Mouse (Mus musculus) intestine, postnatal 0 days (tissue): ENCODE data around the gene Fbxl21. TPM values are rescaled to one million over a fixed set of nuclear protein-coding genes. Genes with fewer than 3 reads are reported as not detected.

ENCODE experiments used
- ATAC-seq: fragments of 200-750 bp; cut with Nextera tagmentation; 2 replicates; pipeline ENCODE4 v1.8.0; 2017; ENCODE audit warnings: mild to moderate bottlenecking, moderate TSS enrichment, moderate library complexity
- H3K27ac ChIP-seq: fragments of 300-500 bp; sonication (generic); 2 replicates; pipeline ENCODE4 v1.5.1; 2014; ENCODE audit warnings: mild to moderate bottlenecking, low read depth, low read length, moderate library complexity
- H3K27me3 ChIP-seq: fragments of 300-500 bp; sonication (generic); replicated peaks from 2 replicates; pipeline ENCODE4 v1.6.1; 2014; ENCODE audit warnings: low read length, mixed read lengths; ENCODE audit not compliant: control insufficient read depth, insufficient read depth
- H3K36me3 ChIP-seq: fragments of 300-500 bp; sonication (generic); 2 replicates; pipeline ENCODE4 v1.6.1; 2014; ENCODE audit warnings: mild to moderate bottlenecking, moderate library complexity; ENCODE audit not compliant: control insufficient read depth, insufficient read depth
- H3K4me1 ChIP-seq: fragments of 300-500 bp; sonication (generic); replicated peaks from 2 replicates; pipeline ENCODE4 v1.6.1; 2014; ENCODE audit warnings: antibody characterized with exemption, low read length, mixed read lengths; ENCODE audit not compliant: control insufficient read depth, insufficient read depth
- H3K4me2 ChIP-seq: fragments of 300-500 bp; sonication (generic); replicated peaks from 2 replicates; pipeline ENCODE4 v1.6.1; 2014; ENCODE audit warnings: low read depth, mild to moderate bottlenecking, moderate library complexity
- H3K4me3 ChIP-seq: fragments of 300-500 bp; sonication (generic); 2 replicates; pipeline ENCODE4 v1.5.1; 2014; ENCODE audit warnings: low read depth, low read length
- H3K9ac ChIP-seq: fragments of 300-500 bp; sonication (generic); 2 replicates; pipeline ENCODE4 v1.6.1; 2014; ENCODE audit warnings: mild to moderate bottlenecking, low read depth, low read length
- H3K9me3 ChIP-seq: fragments of 300-500 bp; sonication (generic); 2 replicates; pipeline ENCODE4 v1.6.1; 2016; ENCODE audit warnings: mixed run types; ENCODE audit not compliant: control insufficient read depth
- CTCF ChIP-seq: sonication (generic); IDR thresholded peaks from 2 replicates; pipeline ENCODE4 v1.5.1; 2016; ENCODE audit warnings: low read depth, mild to moderate bottlenecking, control low read depth, antibody characterized with exemption, moderate library complexity
- WGBS: fragments of 180-500 bp; shearing (Covaris S2); extraction: QIAGEN DNeasy Blood & Tissue Kit; methylation state at CpG from one replicate; pipeline ENCODE4 v1.1.7; 2014; 5-methylcytosine and 5-hydroxymethylcytosine counted together
- polyA plus RNA-seq: library from polyadenylated mRNA; unstranded; fragments of >200 nt; fragmentation: Nextera tagmentation; extraction: Ambion mirVana; gene quantifications from 2 replicates; pipeline ENCODE4 v1.2.1, GENCODE M21; 2015

Gene Fbxl21
- polyA plus RNA-seq, 1 experiment from 2014 or later = 3.7 TPM

DNA sequence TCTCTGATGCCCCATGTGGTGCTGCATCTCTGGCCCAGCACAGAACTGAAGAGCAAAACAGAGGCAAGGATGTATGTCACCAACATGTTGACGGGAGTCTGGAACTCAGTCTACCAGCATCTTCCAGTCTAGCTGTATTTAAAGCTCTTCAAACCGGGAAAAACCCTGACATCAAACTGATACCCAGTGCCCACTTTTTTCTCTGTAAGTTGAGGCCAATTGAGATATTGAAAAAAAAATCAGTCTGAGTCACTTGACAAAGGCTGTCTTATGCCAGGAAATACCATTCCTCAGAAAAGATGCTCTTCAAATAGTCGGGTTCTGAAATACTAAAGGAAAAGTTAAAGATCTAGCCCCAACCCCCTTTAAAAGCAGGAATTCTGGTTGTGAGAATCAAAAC lies 40.1 kb upstream of the Fbxl21 start, which contains the start of gene Il9:
Il9 (minus strand) TSS at position 101 of the 400 bp plus-strand sequence.
- 78% methylated on average over 3 of the region's 3 CpGs for WGBS
- Histone ChIP-seq H3K4me3 (no peak within 1 kb of the TSS), H3K9ac (no peak within 1 kb of the TSS), H3K36me3 (no peaks in the 10 kb centered on the region), H3K27ac (no peak within 1 kb of the TSS), H3K9me3 (no peaks in the 10 kb centered on the region), H3K4me1 (no peaks in the 10 kb centered on the region), H3K27me3 (no peaks in the 10 kb centered on the region), H3K4me2 (no peak within 1 kb of the TSS)
- no peak for ATAC-seq
- no peak for TF ChIP-seq CTCF

DNA sequence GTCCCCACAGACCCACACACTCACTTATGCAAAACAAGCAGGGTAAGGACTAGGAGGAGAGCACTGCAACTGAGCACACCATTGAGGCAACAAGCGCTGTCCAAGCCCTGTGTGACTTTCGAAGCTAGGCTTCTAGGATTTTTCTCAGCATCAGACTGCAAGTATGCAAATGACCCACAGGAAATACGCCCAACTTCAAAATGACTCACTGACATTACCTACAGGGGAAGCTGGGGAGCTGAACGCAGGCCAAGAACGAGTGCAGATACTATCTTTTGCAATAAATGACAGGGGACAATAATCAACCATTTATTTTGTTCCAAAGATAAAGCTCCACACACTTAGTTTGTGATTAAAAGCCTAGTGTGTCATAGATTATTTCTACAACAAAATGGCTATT lies 34.3 kb upstream of the Fbxl21 start:
- H3K4me3 ChIP-seq = no peak overlapping the region
- TF ChIP-seq CTCF = no peak
- ATAC-seq = no peak
- H3K4me2 ChIP-seq = no peak overlapping the region
- H3K36me3 ChIP-seq = no peaks in the 10 kb centered on the region
- WGBS = 40% methylated on average over 5 of the region's 5 CpGs
- H3K4me1 ChIP-seq = no peaks in the 10 kb centered on the region
- H3K9me3 ChIP-seq = no peaks in the 10 kb centered on the region
- no peaks in the 10 kb centered on the region for H3K27me3 ChIP-seq
- H3K27ac ChIP-seq = no peak overlapping the region
- no peak overlapping the region for H3K9ac ChIP-seq

DNA sequence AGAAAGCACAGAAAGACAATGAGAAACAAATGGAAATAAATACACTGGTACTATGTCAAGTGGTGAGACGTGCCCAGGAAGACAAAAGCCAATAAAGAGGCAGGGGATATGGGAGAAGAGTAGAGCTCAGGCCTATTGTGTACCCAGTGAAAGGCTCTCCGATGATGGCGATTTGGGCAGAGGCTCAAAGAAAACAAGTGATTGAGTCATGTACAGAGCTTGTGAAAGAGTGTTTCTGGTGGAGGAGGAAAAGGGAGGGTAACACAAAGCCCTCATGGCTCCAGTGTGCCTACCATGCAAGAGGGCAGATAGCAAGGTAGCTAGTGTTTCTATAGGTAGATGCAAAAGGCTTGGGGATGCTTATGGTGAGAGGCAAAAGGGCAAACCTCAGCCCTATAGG lies 27.8 kb upstream of the Fbxl21 start:
- ATAC-seq = no peak
- Histone ChIP-seq H3K9ac (no peak overlapping the region), H3K4me1 (no peaks in the 10 kb centered on the region), H3K36me3 (no peaks in the 10 kb centered on the region), H3K27ac (no peak overlapping the region), H3K9me3 (no peaks in the 10 kb centered on the region), H3K4me3 (no peak overlapping the region), H3K27me3 (no peaks in the 10 kb centered on the region), H3K4me2 (no peak overlapping the region)
- TF ChIP-seq CTCF = no peak
- 75% methylated on average over 3 of the region's 3 CpGs for WGBS

DNA sequence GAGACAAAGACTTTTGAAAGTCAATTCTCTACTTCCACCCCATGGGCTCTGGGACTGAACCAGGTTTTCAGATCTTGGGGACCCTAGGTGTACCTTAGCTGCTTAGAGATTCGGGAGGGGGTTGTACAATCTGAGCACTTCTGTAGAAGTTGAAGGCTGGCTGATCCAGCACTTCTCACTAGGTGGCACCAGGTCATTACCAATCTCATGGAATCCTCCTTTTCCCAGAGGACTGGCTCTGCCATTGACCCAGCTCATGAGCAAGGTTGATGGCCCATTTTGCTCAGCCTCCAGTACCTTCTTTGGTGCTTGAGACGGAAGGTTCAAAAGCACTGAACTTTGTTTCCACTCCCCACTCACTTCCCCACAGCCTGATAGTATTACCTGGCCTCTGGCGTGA lies 22.1 kb upstream of the Fbxl21 start:
- no peak overlapping the region for H3K27ac ChIP-seq
- no peak overlapping the region for H3K4me2 ChIP-seq
- peak; percentile 70 for TF ChIP-seq CTCF
- H3K4me1 ChIP-seq = no peaks in the 10 kb centered on the region
- H3K9me3 ChIP-seq = no peaks in the 10 kb centered on the region
- no peak overlapping the region for H3K4me3 ChIP-seq
- no peaks in the 10 kb centered on the region for H3K36me3 ChIP-seq
- no peak for ATAC-seq
- no peaks in the 10 kb centered on the region for H3K27me3 ChIP-seq
- H3K9ac ChIP-seq = no peak overlapping the region
- 62% methylated on average over 3 of the region's 3 CpGs for WGBS

DNA sequence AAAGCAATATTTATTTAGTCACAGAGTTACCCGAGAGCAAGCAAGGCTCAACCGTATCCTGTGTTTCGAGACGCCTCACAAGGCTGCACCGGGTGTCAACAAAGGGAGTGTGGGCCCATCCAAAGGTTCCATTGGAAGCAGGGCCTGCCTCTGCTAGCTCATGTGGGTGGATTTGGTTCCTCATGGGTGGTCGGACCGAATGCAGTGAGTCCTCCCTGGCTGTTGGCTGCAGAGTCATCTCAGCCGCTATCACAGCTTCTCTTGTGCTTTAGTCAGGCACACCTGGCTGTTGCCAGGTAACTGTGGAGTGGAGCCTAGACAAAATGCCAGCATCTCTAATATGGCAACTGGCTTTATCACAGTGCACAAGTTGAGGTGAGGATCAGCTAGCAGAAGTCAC lies 21.6 kb upstream of the Fbxl21 start:
- Histone ChIP-seq H3K27me3 (no peaks in the 10 kb centered on the region), H3K4me3 (no peak overlapping the region), H3K9ac (no peak overlapping the region), H3K4me2 (no peak overlapping the region), H3K9me3 (no peaks in the 10 kb centered on the region), H3K36me3 (no peaks in the 10 kb centered on the region), H3K4me1 (no peaks in the 10 kb centered on the region), H3K27ac (no peak overlapping the region)
- no peak for ATAC-seq
- no peak for TF ChIP-seq CTCF
- WGBS = 79% methylated on average over 8 of the region's 8 CpGs

DNA sequence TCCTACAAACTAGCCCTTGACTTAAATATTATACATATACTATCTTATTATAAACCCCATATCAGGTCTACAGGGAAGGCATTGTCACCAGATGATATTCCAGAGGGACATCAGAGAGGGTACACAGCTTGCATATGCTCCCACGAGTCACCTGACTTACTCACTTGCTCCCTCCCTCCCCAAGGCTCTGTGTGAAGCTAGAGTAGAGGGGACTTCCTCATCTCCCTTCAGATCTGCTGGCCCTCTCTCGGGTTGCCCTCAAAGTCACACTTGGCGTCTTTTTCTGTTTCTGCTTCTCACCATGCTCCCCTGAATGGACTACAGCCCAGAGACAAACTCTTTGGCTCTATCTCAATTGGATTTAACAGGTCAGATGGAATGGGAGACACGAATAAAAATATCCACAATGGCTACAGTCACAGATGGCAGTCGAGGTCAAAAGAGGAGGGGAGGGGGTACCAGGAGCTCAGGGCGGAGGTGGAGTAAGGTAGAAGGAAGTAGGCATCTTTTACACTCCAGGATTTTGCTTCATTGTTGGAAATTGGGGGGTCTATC lies 20.3 kb upstream of the Fbxl21 start:
- Histone ChIP-seq H3K27me3 (no peaks in the 10 kb centered on the region), H3K4me2 (no peak overlapping the region), H3K4me1 (no peaks in the 10 kb centered on the region), H3K27ac (no peak overlapping the region), H3K9me3 (no peaks in the 10 kb centered on the region), H3K36me3 (no peaks in the 10 kb centered on the region), H3K4me3 (no peak overlapping the region), H3K9ac (no peak overlapping the region)
- no peak for ATAC-seq
- whole genome bisulfite sequencing = 67% methylated on average over 6 of the region's 6 CpGs
- TF ChIP-seq CTCF = no peak
